Mouse (Mus musculus) kidney, embryonic 15.5 days (tissue): ENCODE results near the gene Sgk2. TPM values are rescaled to one million over a fixed set of nuclear protein-coding genes. Genes with fewer than 3 reads are reported as not detected.

Experiments used
- ATAC-seq: fragments of 200-750 bp; cut with Nextera tagmentation; replicated peaks from 2 replicates; pipeline ENCODE4 v1.8.0; 2017; ENCODE audit warnings: moderate TSS enrichment; ENCODE audit not compliant: low FRiP score
- H3K27ac ChIP-seq: fragments of 300-500 bp; sonication (generic); 2 replicates; pipeline ENCODE4 v1.5.1; 2015; ENCODE audit warnings: mild to moderate bottlenecking, inconsistent platforms
- H3K27me3 ChIP-seq: fragments of 300-500 bp; sonication (generic); 2 replicates; pipeline ENCODE4 v1.6.1; 2015; ENCODE audit warnings: inconsistent platforms
- H3K36me3 ChIP-seq: fragments of 300-500 bp; sonication (generic); 2 replicates; pipeline ENCODE4 v1.6.1; 2015; ENCODE audit warnings: inconsistent platforms
- H3K4me1 ChIP-seq: fragments of 300-500 bp; sonication (generic); 2 replicates; pipeline ENCODE4 v1.6.1; 2015; ENCODE audit warnings: inconsistent platforms
- H3K4me2 ChIP-seq: fragments of 300-500 bp; sonication (generic); 2 replicates; pipeline ENCODE4 v1.6.1; 2015; ENCODE audit warnings: moderate library complexity, mild to moderate bottlenecking, inconsistent platforms
- H3K4me3 ChIP-seq: fragments of 300-500 bp; sonication (generic); replicated peaks from 2 replicates; pipeline ENCODE4 v1.5.1; 2015; ENCODE audit warnings: mild to moderate bottlenecking, inconsistent platforms
- H3K9ac ChIP-seq: fragments of 300-500 bp; sonication (generic); 2 replicates; pipeline ENCODE4 v1.6.1; 2015; ENCODE audit warnings: mild to moderate bottlenecking, inconsistent platforms
- H3K9me3 ChIP-seq: fragments of 300-500 bp; sonication (generic); replicated peaks from 2 replicates; pipeline ENCODE4 v1.6.1; 2016; ENCODE audit warnings: inconsistent platforms
- WGBS: fragments of 180-500 bp; shearing (Covaris S2); methylation state at CpG from one replicate; pipeline ENCODE4 v1.1.7; 2015; ENCODE audit warnings: mixed read lengths; 5-methylcytosine and 5-hydroxymethylcytosine counted together
- polyA plus RNA-seq: library from polyadenylated mRNA; unstranded; fragments of >200 nt; fragmentation: Nextera tagmentation; extraction: Ambion mirVana; gene quantifications from 2 replicates; pipeline ENCODE4 v1.2.1, GENCODE M21; 2015

Sgk2 gene
- polyA plus RNA-seq, 1 experiment from 2014 or later, result 7.3 TPM

- WGBS, result 82% methylated on average over 3 of the region's 3 CpGs
- ATAC-seq, result no peak
- Histone ChIP-seq H3K4me1 (peaks cover 13% of the 10 kb centered on the region), H3K4me2 (no peak overlapping the region), H3K36me3 (no peaks in the 10 kb centered on the region), H3K9me3 (no peaks in the 10 kb centered on the region), H3K9ac (no peak overlapping the region), H3K27me3 (no peaks in the 10 kb centered on the region), H3K27ac (no peak overlapping the region), H3K4me3 (no peak overlapping the region)
Measured at GRCm38 (mm10) chr2:162969101-162969500, 18.0 kb upstream of the Sgk2 start.

DNA sequence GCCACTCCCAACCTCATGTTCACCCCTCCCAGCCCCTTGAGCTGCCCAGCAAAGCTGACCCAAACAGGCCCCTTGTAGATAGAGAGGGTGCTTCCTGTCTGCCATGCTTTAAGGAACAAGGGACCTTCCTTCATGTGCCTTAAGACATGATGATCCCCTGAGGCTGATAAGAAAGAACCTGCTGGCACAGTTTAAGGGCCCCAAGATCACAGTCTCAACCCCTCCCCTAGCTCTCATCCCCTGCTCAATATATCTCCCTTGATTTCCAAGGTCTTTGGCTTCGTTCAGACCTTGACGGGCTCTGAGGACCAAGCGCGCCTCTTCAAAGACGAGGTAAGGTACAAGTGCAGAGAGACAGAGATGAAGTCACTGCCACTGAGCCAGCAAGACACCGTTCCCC is 16.2 kb upstream of the Sgk2 start:
- H3K27me3 ChIP-seq, result no peaks in the 10 kb centered on the region
- no peaks in the 10 kb centered on the region for H3K9me3 ChIP-seq
- H3K36me3 ChIP-seq, result no peaks in the 10 kb centered on the region
- no peak overlapping the region for H3K4me2 ChIP-seq
- H3K9ac ChIP-seq, result no peak overlapping the region
- no peak for ATAC-seq
- no peak overlapping the region for H3K4me3 ChIP-seq
- H3K4me1 ChIP-seq, result peaks cover 17% of the 10 kb centered on the region
- no peak overlapping the region for H3K27ac ChIP-seq
- 84% methylated on average over 6 of the region's 6 CpGs for WGBS

DNA sequence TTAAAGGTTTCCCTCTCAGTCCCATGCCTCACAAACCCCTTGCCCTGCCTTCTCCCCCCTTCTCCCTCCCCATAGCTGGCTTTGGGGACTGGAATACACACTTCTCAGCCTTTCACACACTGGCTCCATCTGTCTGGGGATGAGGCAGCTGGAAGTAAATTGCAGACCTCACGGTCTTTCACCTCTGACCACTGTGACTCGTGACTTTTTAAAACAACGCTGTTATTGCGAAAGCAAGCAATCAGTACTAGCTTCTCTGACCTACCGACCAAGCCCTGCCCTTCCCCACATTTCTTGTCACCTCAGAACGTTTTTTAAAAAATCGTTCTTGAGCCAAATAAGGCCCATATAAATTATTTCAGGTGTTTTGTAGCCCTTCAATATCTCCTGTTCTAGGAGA is 14.4 kb upstream of the Sgk2 start:
- H3K36me3 ChIP-seq, result no peaks in the 10 kb centered on the region
- H3K27ac ChIP-seq, result no peak overlapping the region
- peaks cover 17% of the 10 kb centered on the region for H3K4me1 ChIP-seq
- ATAC-seq, result no peak
- H3K27me3 ChIP-seq, result no peaks in the 10 kb centered on the region
- H3K9me3 ChIP-seq, result no peaks in the 10 kb centered on the region
- 36% methylated on average over 7 of the region's 7 CpGs for WGBS
- no peak overlapping the region for H3K9ac ChIP-seq
- no peak overlapping the region for H3K4me3 ChIP-seq
- H3K4me2 ChIP-seq, result no peak overlapping the region

DNA sequence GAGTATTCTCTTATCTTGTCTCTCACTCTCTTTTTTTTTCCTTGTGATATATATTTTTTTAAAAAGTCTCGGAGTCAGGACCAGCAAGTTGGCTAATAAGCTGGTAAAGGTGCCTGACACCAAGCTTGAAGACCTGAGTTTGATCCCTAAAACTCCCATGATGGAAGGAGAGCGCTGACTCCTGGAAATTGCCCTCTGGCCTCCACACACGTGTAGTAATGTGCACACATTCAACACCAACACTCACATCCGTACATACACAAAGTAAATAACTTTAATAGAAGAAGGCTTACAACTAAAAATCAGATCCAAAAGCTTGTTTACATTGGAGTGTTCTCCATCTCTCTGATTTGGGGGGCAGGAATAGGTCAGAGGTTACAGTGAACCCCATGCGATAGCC is 13.9 kb upstream of the Sgk2 start:
- no peak for ATAC-seq
- 58% methylated on average over 5 of the region's 5 CpGs for WGBS

DNA sequence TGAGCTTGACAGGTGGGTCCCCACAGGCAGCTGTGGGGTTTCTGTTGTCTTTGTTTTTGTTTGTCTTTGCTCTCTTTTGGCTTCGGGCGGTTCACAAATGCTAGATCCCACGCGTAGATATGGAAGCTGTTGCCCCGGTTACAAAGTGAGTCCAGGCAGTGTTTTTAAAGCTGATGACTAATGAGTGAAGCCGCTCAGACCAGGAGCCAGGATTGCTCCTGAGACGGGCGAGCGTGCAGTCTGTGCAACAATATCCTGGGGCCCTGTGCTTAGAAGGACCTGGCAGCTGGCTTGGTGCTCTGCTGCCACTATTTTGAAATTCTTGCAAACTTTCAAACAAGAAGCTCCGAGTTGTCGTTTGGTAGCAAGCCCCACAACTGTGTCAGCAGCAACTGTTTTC is 13.5 kb upstream of the Sgk2 start:
- no peak for ATAC-seq

More for the DNA sequence above, 13.9 kb upstream of the Sgk2 start:
- Histone ChIP-seq H3K4me3 (no peak overlapping the region), H3K27ac (no peak overlapping the region), H3K27me3 (no peaks in the 10 kb centered on the region), H3K9me3 (no peaks in the 10 kb centered on the region), H3K4me2 (peak overlapping the region; percentile 3; the same call in 1 of the 2 replicates), H3K36me3 (no peaks in the 10 kb centered on the region), H3K4me1 (peaks cover 17% of the 10 kb centered on the region), H3K9ac (no peak overlapping the region)

DNA sequence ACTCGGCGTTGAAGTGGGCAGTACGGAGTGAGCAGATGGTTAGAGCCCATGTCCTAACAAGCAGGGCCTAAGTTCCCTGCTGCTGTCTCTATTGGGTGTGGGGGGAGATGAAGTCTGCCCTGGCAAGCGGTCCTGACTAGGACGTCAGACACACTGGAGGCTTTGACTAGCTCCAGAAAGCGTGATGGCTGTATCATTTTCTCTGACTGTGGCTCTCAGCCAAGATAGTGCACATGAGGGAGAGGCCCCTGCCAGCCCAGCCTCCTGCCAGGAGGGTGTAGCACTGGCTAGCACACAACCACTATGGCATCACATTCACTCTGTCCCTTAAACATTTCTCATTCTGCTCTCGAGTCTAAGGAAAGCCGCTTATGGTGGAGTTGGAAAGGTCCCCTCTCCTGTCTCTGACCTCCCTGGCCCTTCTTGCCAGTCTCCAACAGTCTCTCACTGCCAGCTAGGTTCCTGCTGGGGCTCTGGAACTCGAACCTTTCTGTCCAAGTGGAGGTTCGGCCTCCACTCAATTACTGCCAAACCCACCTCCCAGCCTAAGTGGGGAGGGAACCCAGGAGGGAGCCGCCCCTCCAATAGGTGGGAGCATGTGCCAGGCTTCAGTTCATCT is 11.9 kb upstream of the Sgk2 start:
- peaks cover 17% of the 10 kb centered on the region for H3K4me1 ChIP-seq
- ATAC-seq, result no peak
- H3K36me3 ChIP-seq, result no peaks in the 10 kb centered on the region

More for the DNA sequence above, 13.5 kb upstream of the Sgk2 start:
- 18% methylated on average over 11 of the region's 11 CpGs for WGBS
- H3K4me2 ChIP-seq, result peak overlapping the region; percentile 3; the same call in 1 of the 2 replicates
- H3K36me3 ChIP-seq, result no peaks in the 10 kb centered on the region
- no peak overlapping the region for H3K4me3 ChIP-seq
- H3K27me3 ChIP-seq, result no peaks in the 10 kb centered on the region
- peaks cover 17% of the 10 kb centered on the region for H3K4me1 ChIP-seq
- no peaks in the 10 kb centered on the region for H3K9me3 ChIP-seq
- no peak overlapping the region for H3K9ac ChIP-seq
- H3K27ac ChIP-seq, result no peak overlapping the region

GRCm38 (mm10) chr2:162976001-162976400 is 11.1 kb upstream of the Sgk2 start:
- no peak overlapping the region for H3K9ac ChIP-seq
- no peaks in the 10 kb centered on the region for H3K36me3 ChIP-seq
- no peak overlapping the region for H3K4me2 ChIP-seq
- 56% methylated on average over 4 of the region's 4 CpGs for WGBS
- no peak overlapping the region for H3K4me3 ChIP-seq
- H3K4me1 ChIP-seq, result peaks cover 17% of the 10 kb centered on the region
- no peak for ATAC-seq
- H3K27ac ChIP-seq, result no peak overlapping the region
- H3K27me3 ChIP-seq, result no peaks in the 10 kb centered on the region
- no peaks in the 10 kb centered on the region for H3K9me3 ChIP-seq

More for the DNA sequence above, 11.9 kb upstream of the Sgk2 start:
- 77% methylated on average over 11 of the region's 11 CpGs for WGBS
- Histone ChIP-seq H3K4me3 (no peak overlapping the region), H3K27ac (no peak overlapping the region), H3K27me3 (no peaks in the 10 kb centered on the region), H3K9ac (no peak overlapping the region), H3K9me3 (no peaks in the 10 kb centered on the region), H3K4me2 (no peak overlapping the region)

DNA sequence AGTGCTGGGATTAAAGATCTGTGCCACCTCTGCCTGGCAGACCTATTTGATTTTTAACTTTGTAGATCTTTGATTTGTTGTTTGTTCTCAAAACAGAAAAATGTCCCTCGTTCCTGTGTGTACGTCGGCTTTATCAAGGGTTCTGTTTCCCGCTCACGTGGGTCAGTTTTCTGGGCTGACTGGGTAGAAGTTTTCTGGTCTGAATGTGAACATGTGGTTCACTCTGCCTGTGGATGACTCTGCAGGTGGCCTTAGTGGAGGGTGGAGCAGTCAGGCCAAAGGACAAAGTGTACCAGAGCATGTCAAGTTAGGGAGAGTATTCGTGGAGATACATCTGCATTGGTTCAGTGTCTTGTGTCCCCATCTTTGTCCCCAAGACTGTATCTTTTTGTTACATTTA is 2.7 kb upstream of the Sgk2 start:
- Histone ChIP-seq H3K27ac (no peak overlapping the region), H3K27me3 (no peaks in the 10 kb centered on the region), H3K4me1 (peaks cover 13% of the 10 kb centered on the region), H3K9me3 (no peaks in the 10 kb centered on the region), H3K4me2 (no peak overlapping the region), H3K9ac (no peak overlapping the region), H3K36me3 (no peaks in the 10 kb centered on the region), H3K4me3 (no peak overlapping the region)
- no peak for ATAC-seq
- WGBS, result 83% methylated on average over 6 of the region's 6 CpGs

DNA sequence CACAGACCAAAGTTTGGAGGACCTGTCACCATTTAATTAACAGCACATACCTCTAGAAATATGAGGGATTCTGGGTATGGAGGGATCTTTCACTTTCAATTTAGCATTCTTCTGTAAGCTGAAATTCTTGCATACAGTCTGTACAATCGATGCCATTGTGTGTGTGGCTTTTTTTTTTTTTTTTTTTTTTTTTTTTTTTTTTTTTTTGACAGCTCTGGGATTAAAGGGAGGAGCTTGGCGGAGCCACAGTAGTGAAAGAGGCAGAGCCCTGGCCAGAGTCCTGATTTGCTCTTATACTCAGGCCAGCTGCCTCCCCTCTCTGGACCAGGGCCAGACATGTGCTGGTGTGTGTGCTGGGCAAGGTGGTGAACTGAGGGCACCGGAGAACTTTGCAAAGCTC is 1.2 kb upstream of the Sgk2 start:
- no peaks in the 10 kb centered on the region for H3K9me3 ChIP-seq
- H3K27me3 ChIP-seq, result no peaks in the 10 kb centered on the region
- no peak overlapping the region for H3K4me3 ChIP-seq
- 57% methylated on average over 3 of the region's 3 CpGs for WGBS
- no peak overlapping the region for H3K9ac ChIP-seq
- peaks cover 13% of the 10 kb centered on the region for H3K4me1 ChIP-seq
- H3K4me2 ChIP-seq, result no peak overlapping the region
- peak overlapping the region; percentile 77; the same call in 1 of the 2 replicates for H3K27ac ChIP-seq
- no peaks in the 10 kb centered on the region for H3K36me3 ChIP-seq
- ATAC-seq, result 0 out of 2 replicates have a peak, but pooled peaks have one; percentile 50

GRCm38 (mm10) chr2:162986764-162987163 is 366 bp upstream of the Sgk2 start:
- Histone ChIP-seq H3K9me3 (no peaks in the 10 kb centered on the region), H3K27me3 (no peaks in the 10 kb centered on the region), H3K36me3 (no peaks in the 10 kb centered on the region), H3K4me1 (peaks cover 15% of the 10 kb centered on the region), H3K27ac (peak overlapping the region; percentile 77), H3K4me3 (no peak overlapping the region), H3K4me2 (no peak overlapping the region), H3K9ac (no peak overlapping the region)
- peak; percentile 55; the same call in 1 of the 2 replicates for ATAC-seq
- WGBS, result 74% methylated on average over 3 of the region's 3 CpGs

GRCm38 (mm10) chr2:162988235-162988634 is 1.1 kb downstream of the Sgk2 start:
- Histone ChIP-seq H3K4me2 (no peak overlapping the region), H3K9ac (no peak overlapping the region), H3K27me3 (no peaks in the 10 kb centered on the region), H3K9me3 (no peaks in the 10 kb centered on the region), H3K4me3 (no peak overlapping the region), H3K27ac (no peak overlapping the region), H3K4me1 (peaks cover 15% of the 10 kb centered on the region), H3K36me3 (no peaks in the 10 kb centered on the region)
- no peak for ATAC-seq
- WGBS, result 88% methylated on average over 4 of the region's 4 CpGs

DNA sequence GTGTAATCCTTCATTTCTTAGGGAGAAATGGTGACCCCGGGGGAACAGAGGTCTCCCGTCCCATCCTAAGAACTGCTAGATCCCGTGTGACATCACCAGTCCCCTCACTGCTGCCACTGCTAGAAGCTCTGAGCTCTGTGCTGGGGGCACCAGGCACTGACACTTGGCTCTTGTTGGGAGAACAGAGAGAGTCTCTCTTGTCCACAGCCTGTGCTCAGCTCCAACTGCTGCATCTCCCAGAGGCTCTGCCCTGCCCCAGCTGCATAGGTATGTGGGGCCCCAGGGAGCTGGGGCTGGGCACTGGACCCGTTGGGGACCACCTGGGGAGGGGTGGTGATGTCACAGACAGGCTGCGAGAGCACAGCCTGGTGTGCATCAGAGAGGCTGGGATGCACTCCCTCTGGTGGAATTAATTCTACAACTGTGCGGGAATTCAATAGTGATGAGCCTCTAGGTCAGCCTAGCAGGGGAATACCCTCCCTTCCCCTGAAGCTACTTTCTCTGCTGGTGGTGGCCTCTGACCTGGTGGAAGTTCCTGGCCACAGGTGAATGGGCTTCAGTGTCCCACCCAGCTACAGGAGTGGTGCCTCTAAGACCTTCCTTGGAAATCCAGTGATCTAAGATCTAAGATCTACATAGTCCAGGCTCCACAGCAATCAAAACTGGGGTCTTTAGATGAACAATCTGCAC is 4.4 kb downstream of the Sgk2 start:
- Histone ChIP-seq H3K4me3 (no peak overlapping the region), H3K36me3 (no peaks in the 10 kb centered on the region), H3K9ac (no peak overlapping the region), H3K4me1 (peaks cover 10% of the 10 kb centered on the region), H3K9me3 (no peaks in the 10 kb centered on the region), H3K4me2 (no peak overlapping the region), H3K27ac (no peak overlapping the region), H3K27me3 (0 out of 2 replicates have a peak, but pooled peaks cover 4% of the 10 kb centered on the region)
- ATAC-seq, result no peak
- WGBS, result 32% methylated on average over 6 of the region's 6 CpGs
